Mouse (Mus musculus) midbrain, embryonic 13.5 days (tissue): ENCODE measurements around the gene Chl1. TPM values are rescaled to one million over a fixed set of nuclear protein-coding genes. Genes with fewer than 3 reads are reported as not detected.
A peak's percentile ranks its signal among the peaks of the same experiment; 100 is the strongest.

Source experiments
- ATAC-seq: fragments of 200-750 bp; cut with Nextera tagmentation; 2 replicates; pipeline ENCODE4 v1.8.0; 2017; ENCODE audit warnings: mild to moderate bottlenecking, moderate TSS enrichment, moderate library complexity
- H3K27ac ChIP-seq: fragments of 300-500 bp; sonication (generic); 2 replicates; pipeline ENCODE4 v1.5.1; 2015; ENCODE audit warnings: inconsistent platforms, mild to moderate bottlenecking, moderate library complexity
- H3K27me3 ChIP-seq: fragments of 300-500 bp; sonication (generic); 2 replicates; pipeline ENCODE4 v1.6.1; 2015; ENCODE audit warnings: mild to moderate bottlenecking, inconsistent platforms
- H3K36me3 ChIP-seq: fragments of 300-500 bp; sonication (generic); 2 replicates; pipeline ENCODE4 v1.6.1; 2015; ENCODE audit warnings: mild to moderate bottlenecking, inconsistent platforms
- H3K4me1 ChIP-seq: fragments of 300-500 bp; sonication (generic); replicated peaks from 2 replicates; pipeline ENCODE4 v1.6.1; 2015; ENCODE audit warnings: inconsistent platforms
- H3K4me2 ChIP-seq: fragments of 300-500 bp; sonication (generic); replicated peaks from 2 replicates; pipeline ENCODE4 v1.6.1; 2015; ENCODE audit warnings: moderate library complexity, mild to moderate bottlenecking, inconsistent platforms
- H3K4me3 ChIP-seq: fragments of 300-500 bp; sonication (generic); replicated peaks from 2 replicates; pipeline ENCODE4 v1.5.1; 2015; ENCODE audit warnings: mild to moderate bottlenecking, inconsistent platforms
- H3K9ac ChIP-seq: fragments of 300-500 bp; sonication (generic); replicated peaks from 2 replicates; pipeline ENCODE4 v1.6.1; 2015; ENCODE audit warnings: mild to moderate bottlenecking, inconsistent platforms
- H3K9me3 ChIP-seq: fragments of 300-500 bp; sonication (generic); 2 replicates; pipeline ENCODE4 v1.6.1; 2016; ENCODE audit warnings: mild to moderate bottlenecking, inconsistent platforms
- WGBS: fragments of 180-500 bp; shearing (Covaris S2); methylation state at CpG from one replicate; pipeline ENCODE4 v1.1.7; 2015; 5-methylcytosine and 5-hydroxymethylcytosine counted together
- polyA plus RNA-seq: library from polyadenylated mRNA; unstranded; fragments of >200 nt; fragmentation: Nextera tagmentation; extraction: Ambion mirVana; gene quantifications from 2 replicates; pipeline ENCODE4 v1.2.1, GENCODE M21; 2015

The Chl1 gene
- polyA plus RNA-seq, 1 experiment from 2014 or later = 74.8 TPM

DNA sequence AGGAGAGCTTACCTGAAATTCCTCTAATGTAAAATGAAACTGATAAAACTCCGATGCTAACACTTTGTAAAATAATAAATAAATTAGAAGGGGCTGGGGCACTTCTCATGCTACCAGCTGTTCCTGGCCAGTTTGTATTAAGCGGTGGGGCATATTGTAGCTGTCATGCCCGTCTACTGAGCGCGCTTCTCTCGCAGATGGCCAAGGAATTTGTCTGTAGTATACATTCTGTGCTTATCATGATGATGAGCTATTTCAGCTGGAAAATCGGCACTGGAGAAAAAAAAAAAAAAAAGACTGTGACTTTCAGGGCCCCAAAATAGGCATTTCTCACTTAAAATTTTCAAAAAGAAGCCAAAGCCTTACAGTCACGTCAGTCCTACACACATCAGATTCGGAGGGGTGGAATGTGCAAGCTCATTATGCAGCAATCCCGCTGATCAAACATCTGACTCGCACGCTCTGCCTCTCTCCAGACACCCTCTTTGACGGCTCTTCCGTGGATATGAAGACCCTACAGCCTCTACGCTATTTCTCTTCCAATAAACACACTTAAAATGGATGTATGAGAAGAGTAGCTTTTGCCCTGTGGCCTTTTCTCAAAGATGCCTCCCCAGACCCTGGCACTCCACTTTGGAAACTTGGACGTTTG is 238.9 kb downstream of the Chl1 start:
- H3K27ac ChIP-seq = no peak overlapping the region
- 19% methylated on average over 16 of the region's 16 CpGs for WGBS
- H3K27me3 ChIP-seq = no peaks in the 10 kb centered on the region
- peaks cover 10% of the 10 kb centered on the region for H3K4me1 ChIP-seq
- peak overlapping the region; percentile 14; the same call in 1 of the 2 replicates for H3K4me3 ChIP-seq
- H3K9me3 ChIP-seq = no peaks in the 10 kb centered on the region
- H3K9ac ChIP-seq = no peak overlapping the region
- ATAC-seq = peak; percentile 84
- no peaks in the 10 kb centered on the region for H3K36me3 ChIP-seq
- H3K4me2 ChIP-seq = peak overlapping the region; percentile 38

DNA sequence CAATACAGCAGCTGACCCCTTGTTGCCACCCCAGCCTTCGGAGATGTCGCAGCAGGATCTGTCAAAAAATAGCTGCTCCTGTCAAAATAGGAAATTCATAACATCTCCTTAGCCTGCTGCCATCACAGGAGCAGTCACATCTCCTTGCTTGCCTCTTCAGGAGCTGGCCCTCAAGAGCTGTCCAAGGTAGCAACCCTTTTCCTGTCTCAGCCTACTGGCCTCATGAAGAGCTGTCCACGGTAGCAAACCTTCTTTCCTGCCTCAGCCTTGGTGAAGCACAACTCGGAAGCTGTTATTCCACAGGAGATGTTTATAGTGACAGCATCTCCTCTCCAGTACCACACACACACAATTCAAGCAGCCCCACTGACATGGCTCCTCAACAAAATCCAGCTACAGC is 243.5 kb downstream of the Chl1 start:
- ATAC-seq = no peak
- Histone ChIP-seq H3K36me3 (no peaks in the 10 kb centered on the region), H3K9me3 (no peaks in the 10 kb centered on the region), H3K27ac (no peak overlapping the region), H3K27me3 (no peaks in the 10 kb centered on the region), H3K4me1 (peaks cover 10% of the 10 kb centered on the region), H3K4me2 (no peak overlapping the region), H3K9ac (no peak overlapping the region), H3K4me3 (no peak overlapping the region)
- WGBS = 73% methylated on average over 4 of the region's 4 CpGs

DNA sequence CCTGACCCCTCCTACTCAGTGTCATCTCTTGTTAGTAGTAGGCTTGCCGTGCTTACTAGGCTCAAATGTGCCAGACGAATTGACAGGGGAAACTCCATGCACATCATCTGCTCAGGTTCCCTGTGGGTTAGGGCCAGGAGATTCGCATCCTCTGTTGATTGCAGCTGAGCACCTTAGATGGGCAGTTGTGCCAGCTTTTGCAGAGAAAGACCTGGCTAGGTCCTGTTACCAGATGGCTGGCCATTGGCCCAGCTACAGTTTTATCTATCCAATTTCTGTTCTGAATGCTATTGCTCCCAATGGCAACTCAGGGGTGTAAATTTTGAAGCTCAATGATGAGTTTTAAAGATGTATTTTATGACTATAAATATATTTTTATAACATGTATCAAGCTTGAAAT is 256.4 kb downstream of the Chl1 start:
- Histone ChIP-seq H3K4me2 (no peak overlapping the region), H3K9me3 (no peaks in the 10 kb centered on the region), H3K27ac (no peak overlapping the region), H3K27me3 (no peaks in the 10 kb centered on the region), H3K4me3 (no peak overlapping the region), H3K4me1 (no peaks in the 10 kb centered on the region), H3K36me3 (no peaks in the 10 kb centered on the region), H3K9ac (no peak overlapping the region)
- WGBS = 84% methylated on average over 3 of the region's 3 CpGs
- ATAC-seq = no peak

GRCm38 (mm10) chr6:103781058-103781457 is 270.7 kb downstream of the Chl1 start:
- H3K36me3 ChIP-seq = no peaks in the 10 kb centered on the region
- no peak overlapping the region for H3K4me3 ChIP-seq
- no peaks in the 10 kb centered on the region for H3K4me1 ChIP-seq
- 72% methylated on average over 5 of the region's 5 CpGs for WGBS
- H3K9ac ChIP-seq = no peak overlapping the region
- H3K27me3 ChIP-seq = no peaks in the 10 kb centered on the region
- no peak for ATAC-seq
- H3K27ac ChIP-seq = no peak overlapping the region
- H3K4me2 ChIP-seq = no peak overlapping the region
- H3K9me3 ChIP-seq = no peaks in the 10 kb centered on the region

GRCm38 (mm10) chr6:103791077-103791632 is 280.8 kb downstream of the Chl1 start:
- no peak for ATAC-seq
- H3K27ac ChIP-seq = no peak overlapping the region
- no peaks in the 10 kb centered on the region for H3K36me3 ChIP-seq
- H3K27me3 ChIP-seq = no peaks in the 10 kb centered on the region
- no peak overlapping the region for H3K9ac ChIP-seq
- H3K9me3 ChIP-seq = no peaks in the 10 kb centered on the region
- 68% methylated on average over 2 of the region's 2 CpGs for WGBS
- H3K4me2 ChIP-seq = no peak overlapping the region
- H3K4me1 ChIP-seq = no peaks in the 10 kb centered on the region
- H3K4me3 ChIP-seq = no peak overlapping the region

- H3K4me3 ChIP-seq = no peak overlapping the region
- H3K4me2 ChIP-seq = no peak overlapping the region
- H3K9me3 ChIP-seq = no peaks in the 10 kb centered on the region
- ATAC-seq = no peak
- H3K27me3 ChIP-seq = no peaks in the 10 kb centered on the region
- no peak overlapping the region for H3K9ac ChIP-seq
- H3K4me1 ChIP-seq = no peaks in the 10 kb centered on the region
- H3K27ac ChIP-seq = no peak overlapping the region
- WGBS = 51% methylated on average over 1 of the region's 1 CpGs
- no peaks in the 10 kb centered on the region for H3K36me3 ChIP-seq
These were observed 284.9 kb downstream of the Chl1 start for GRCm38 (mm10) chr6:103795241-103795640.
